Mouse (Mus musculus): ENCODE results near the gene Il5.

DNA sequence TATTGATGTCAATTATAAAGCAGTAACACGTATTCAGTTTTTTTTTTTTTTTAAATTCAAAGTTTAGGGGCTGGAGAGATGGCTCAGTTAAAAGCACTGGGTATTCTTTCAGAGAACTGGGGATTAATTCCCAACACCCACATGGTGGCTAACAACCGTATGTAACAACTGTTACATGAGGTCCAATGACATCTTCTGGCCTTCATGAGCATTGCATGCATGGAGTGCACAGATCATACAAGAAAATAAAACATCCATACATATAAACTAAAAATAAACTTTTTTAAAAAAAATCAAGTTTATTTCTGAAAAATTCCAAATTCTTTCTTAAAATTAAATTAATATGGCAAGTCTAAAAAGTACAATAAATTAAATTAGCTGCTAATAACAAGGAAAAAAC lies 38.9 kb upstream of the Il5 start:
- TF ChIP-seq POU5F1 (IDR thresholded peaks at IDR 0.05; ENCODE audit: borderline replicate concordance, low read length) (no peak), CTCF (conservative IDR thresholded peaks at IDR 0.05; ENCODE audit: low read length) (0 out of 2 replicates have a peak, but pooled peaks have one; percentile 4)
